Mouse (Mus musculus) kidney, postnatal 10 days (tissue): ENCODE measurements at regions not wholly inside any gene's neighbourhood (a gene's known extent, or its start where the extent isn't known, plus 50 kb on each side); places are given as distances from the start of the nearest gene placed in this dataset.
"Not testable (repeated sequence)": the region's sequence is repeated elsewhere in the genome, so short reads cannot be mapped to it uniquely, and the experiment has no call there.

Experiments
- DNase-seq: peaks from one replicate; pipeline ENCODE4 v3.0.0; 2021; ENCODE audit warnings: mixed read lengths

DNA sequence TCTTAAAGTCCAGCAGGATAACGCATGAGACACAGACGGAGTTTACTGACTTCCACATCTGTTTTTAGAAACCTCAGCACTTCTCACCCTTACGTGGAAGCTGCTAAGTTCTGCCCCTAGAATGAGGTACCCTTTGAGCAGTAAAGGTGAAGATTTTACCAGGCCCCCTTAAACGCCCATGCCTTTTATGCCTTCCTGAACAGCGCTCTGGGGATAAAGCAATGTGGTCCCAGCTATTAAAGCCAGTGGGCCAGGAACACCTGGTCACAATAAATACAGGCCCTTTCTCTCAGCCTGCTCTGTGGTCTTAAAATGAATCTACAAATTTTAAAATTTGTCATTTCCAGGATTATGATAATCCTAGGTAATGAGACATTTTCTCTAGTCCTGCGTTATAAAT is 57.9 kb downstream of the Llph start:
- DNase-seq: no peak

GRCm38 (mm10) chr10:120291912-120292311 is 65.0 kb downstream of the Llph start:
- no peak for DNase-seq

- not testable (repeated sequence) for DNase-seq
Observed at GRCm38 (mm10) chr10:120293381-120293780, 66.5 kb downstream of the Llph start.

DNA sequence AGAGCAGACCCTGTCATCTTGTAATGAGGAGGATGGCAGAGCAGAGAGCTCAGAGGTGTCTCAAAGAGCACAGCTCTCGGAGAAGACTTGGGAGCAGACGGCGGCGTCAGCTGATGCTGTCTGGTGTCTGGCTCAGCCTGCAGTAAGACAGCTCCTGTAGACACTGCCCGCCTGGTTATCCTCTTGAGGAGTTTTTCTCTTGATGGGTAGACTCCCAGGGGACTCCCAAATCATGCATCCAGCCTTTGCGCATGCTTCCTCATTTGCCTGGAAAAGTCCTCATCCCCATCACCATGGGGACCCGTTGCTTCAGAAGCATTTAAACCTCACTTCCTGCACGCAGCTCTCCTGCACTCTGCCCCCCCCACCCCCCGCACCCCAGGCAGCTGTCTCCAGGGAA is 67.6 kb downstream of the Llph start:
- DNase-seq: no peak

GRCm38 (mm10) chr10:120297311-120297710 is 70.4 kb downstream of the Llph start:
- DNase-seq: no peak

GRCm38 (mm10) chr10:120298293-120298927 is 71.5 kb downstream of the Llph start:
- peak; percentile 33 for DNase-seq

- DNase-seq: peak; percentile 85
Observed at GRCm38 (mm10) chr10:120306010-120306409, 79.1 kb downstream of the Llph start.

- DNase-seq: no peak
Observed at GRCm38 (mm10) chr10:120308681-120309080, 81.8 kb downstream of the Llph start.
